Mouse (Mus musculus) urinary bladder, postnatal 25 days (tissue): ENCODE measurements at regions not wholly inside any gene's neighbourhood (a gene's known extent, or its start where the extent isn't known, plus 50 kb on each side); places are given as distances from the start of the nearest gene placed in this dataset.

Experiments used
- DNase-seq: peaks from one replicate; pipeline ENCODE4 v3.0.0; 2022; ENCODE audit warnings: low spot score

- no peak for DNase-seq
These were observed 200.6 kb downstream of the Tgfb2 start for GRCm38 (mm10) chr1:186505051-186505711.

GRCm38 (mm10) chr1:186501726-186502125 lies 204.1 kb downstream of the Tgfb2 start:
- no peak for DNase-seq

GRCm38 (mm10) chr1:186497872-186498271 lies 207.9 kb downstream of the Tgfb2 start:
- no peak for DNase-seq

GRCm38 (mm10) chr1:186497333-186497732 lies 208.5 kb downstream of the Tgfb2 start:
- no peak for DNase-seq

GRCm38 (mm10) chr1:186494411-186494783 lies 211.4 kb downstream of the Tgfb2 start:
- DNase-seq, result no peak

GRCm38 (mm10) chr1:186493664-186494410 lies 212.0 kb downstream of the Tgfb2 start:
- DNase-seq, result no peak

- DNase-seq, result no peak
These were observed 223.6 kb downstream of the Tgfb2 start for GRCm38 (mm10) chr1:186482177-186482576.

- DNase-seq, result no peak
These were observed 225.8 kb downstream of the Tgfb2 start for GRCm38 (mm10) chr1:186480019-186480418.

- no peak for DNase-seq
These were observed 227.2 kb downstream of the Tgfb2 start for GRCm38 (mm10) chr1:186478428-186479238.

- DNase-seq, result no peak
These were observed 230.9 kb downstream of the Tgfb2 start for GRCm38 (mm10) chr1:186474844-186475243.

GRCm38 (mm10) chr1:186474385-186474784 lies 231.4 kb downstream of the Tgfb2 start:
- no peak for DNase-seq

- no peak for DNase-seq
These were observed 232.8 kb downstream of the Tgfb2 start for GRCm38 (mm10) chr1:186472955-186473354.

- no peak for DNase-seq
These were observed 240.3 kb downstream of the Tgfb2 start for GRCm38 (mm10) chr1:186465526-186465925.

- no peak for DNase-seq
These were observed 245.0 kb downstream of the Tgfb2 start for GRCm38 (mm10) chr1:186460742-186461141.

GRCm38 (mm10) chr1:186458099-186458637 lies 247.6 kb downstream of the Tgfb2 start:
- no peak for DNase-seq

- no peak for DNase-seq
These were observed 248.7 kb downstream of the Tgfb2 start for GRCm38 (mm10) chr1:186457098-186457497.

- DNase-seq, result no peak
These were observed 249.7 kb downstream of the Tgfb2 start for GRCm38 (mm10) chr1:186456131-186456530.

GRCm38 (mm10) chr1:186455177-186455660 lies 250.6 kb downstream of the Tgfb2 start:
- DNase-seq, result no peak

- no peak for DNase-seq
These were observed 251.2 kb downstream of the Tgfb2 start for GRCm38 (mm10) chr1:186454393-186455085.

GRCm38 (mm10) chr1:186448841-186449650 lies 256.7 kb downstream of the Tgfb2 start:
- DNase-seq, result peak; percentile 25

- no peak for DNase-seq
These were observed 258.3 kb downstream of the Tgfb2 start for GRCm38 (mm10) chr1:186447521-186447920.
